Mouse (Mus musculus) MEL (cell line): ENCODE results near the gene Mtg2. TPM values are rescaled to one million over a fixed set of nuclear protein-coding genes. Genes with fewer than 3 reads are reported as not detected.

Source experiments
- DNase-seq: peaks from one replicate; pipeline ENCODE4 v3.0.0; 2011; ENCODE audit warnings: low read depth, low spot score
- H3K27ac ChIP-seq: 2 replicates; pipeline ENCODE4 v1.5.1; 2012; ENCODE audit warnings: low read depth, mild to moderate bottlenecking, control low read depth, low read length, moderate library complexity; ENCODE audit not compliant: control insufficient read depth
- H3K27me3 ChIP-seq, 2 experiments: fragments of 150-350 bp in 1 of 2; sonication (generic) in 1 of 2; 2 replicates each; pipeline ENCODE4 v1.6.1; 2012; ENCODE audit warnings: low read length in 2 of 2, mild to moderate bottlenecking in 2 of 2, improper control_type of control experiment in 1 of 2, moderate library complexity in 1 of 2; ENCODE audit not compliant: insufficient read depth in 2 of 2, control insufficient read depth in 1 of 2
- H3K36me3 ChIP-seq, 2 experiments: 2 replicates each; pipeline ENCODE4 v1.6.1; 2012 to 2014; ENCODE audit warnings: low read length in 2 of 2, improper control_type of control experiment in 1 of 2, inconsistent platforms in 1 of 2, mild to moderate bottlenecking in 1 of 2; ENCODE audit not compliant: insufficient read depth in 2 of 2, control insufficient read depth in 1 of 2
- H3K4me1 ChIP-seq, 2 experiments: fragments of 150-350 bp in 1 of 2; sonication (generic) in 1 of 2; 2 replicates each; pipeline ENCODE4 v1.6.1; 2012; ENCODE audit warnings: low read length in 2 of 2, improper control_type of control experiment in 1 of 2, mild to moderate bottlenecking in 1 of 2; ENCODE audit not compliant: insufficient read depth in 2 of 2, control insufficient read depth in 1 of 2
- H3K4me3 ChIP-seq, 2 experiments: fragments of 150-350 bp in 1 of 2; sonication (generic) in 1 of 2; 2 replicates each; pipeline ENCODE4 v1.5.1; 2012; ENCODE audit warnings: low read depth in 2 of 2, low read length in 2 of 2, mild to moderate bottlenecking in 2 of 2, moderate library complexity in 2 of 2, control low read depth in 1 of 2, improper control_type of control experiment in 1 of 2; ENCODE audit not compliant: control insufficient read depth in 1 of 2, insufficient read depth in 1 of 2
- H3K79me2 ChIP-seq: 2 replicates; pipeline ENCODE4 v1.6.1; 2012; ENCODE audit warnings: mild to moderate bottlenecking, low read length, moderate library complexity; ENCODE audit not compliant: control insufficient read depth, poor library complexity, insufficient read depth
- H3K9ac ChIP-seq: 2 replicates; pipeline ENCODE4 v1.6.1; 2012; ENCODE audit warnings: low read depth, mild to moderate bottlenecking, control low read depth, low read length, moderate library complexity; ENCODE audit not compliant: control insufficient read depth, poor library complexity, severe bottlenecking
- H3K9me3 ChIP-seq: fragments of 150-350 bp; sonication (generic); replicated peaks from 2 replicates; pipeline ENCODE4 v1.6.1; 2012; ENCODE audit warnings: mild to moderate bottlenecking, low read length, improper control_type of control experiment, moderate library complexity; ENCODE audit not compliant: insufficient read depth
- CHD1 ChIP-seq: IDR thresholded peaks from 2 replicates; pipeline ENCODE4 v1.6.1; 2012; ENCODE audit warnings: low read depth, mild to moderate bottlenecking, inconsistent platforms, low read length, improper control_type of control experiment
- CHD2 ChIP-seq: IDR thresholded peaks from 2 replicates; pipeline ENCODE4 v1.6.1; 2011; ENCODE audit warnings: low read length, improper control_type of control experiment
- CTCF ChIP-seq, 3 experiments: IDR thresholded peaks in 2 of 3; conservative IDR thresholded peaks in 1 of 3; 2 replicates each; pipeline ENCODE4 v1.5.1; 2011 to 2012; ENCODE audit warnings: low read length in 3 of 3, low read depth in 2 of 3, mild to moderate bottlenecking in 2 of 3, improper control_type of control experiment in 1 of 3, inconsistent platforms in 1 of 3, mixed read lengths in 1 of 3, moderate library complexity in 1 of 3; ENCODE audit not compliant: control insufficient read depth in 1 of 3, insufficient read depth in 1 of 3, poor library complexity in 1 of 3, severe bottlenecking in 1 of 3
- E2F4 ChIP-seq: IDR thresholded peaks from 2 replicates; pipeline ENCODE4 v1.6.1; 2011; ENCODE audit warnings: low read depth, low read length, improper control_type of control experiment, borderline replicate concordance
- ELF1 ChIP-seq: IDR thresholded peaks from 2 replicates; pipeline ENCODE4 v1.6.1; 2014; ENCODE audit warnings: low read depth, mild to moderate bottlenecking, inconsistent platforms, low read length, improper control_type of control experiment, moderate library complexity
- EP300 ChIP-seq, 2 experiments: IDR thresholded peaks; 2 replicates each; pipeline ENCODE4 v1.6.1; 2011; ENCODE audit warnings: improper control_type of control experiment in 2 of 2, low read length in 2 of 2, low read depth in 1 of 2, mild to moderate bottlenecking in 1 of 2
- GATA1 ChIP-seq: IDR thresholded peaks from 2 replicates; pipeline ENCODE4 v1.6.1; 2011; ENCODE audit warnings: low read depth, low read length, improper control_type of control experiment
- JUND ChIP-seq: IDR thresholded peaks from 2 replicates; pipeline ENCODE4 v1.6.1; 2011; ENCODE audit warnings: low read depth, mild to moderate bottlenecking, improper control_type of control experiment, low read length
- MAZ ChIP-seq: IDR thresholded peaks from 2 replicates; pipeline ENCODE4 v1.6.1; 2012; ENCODE audit warnings: low read depth, mild to moderate bottlenecking, inconsistent platforms, low read length, improper control_type of control experiment
- MEF2A ChIP-seq: IDR thresholded peaks from 2 replicates; pipeline ENCODE4 v1.6.1; 2014; ENCODE audit warnings: low read depth, mild to moderate bottlenecking, inconsistent platforms, low read length, improper control_type of control experiment; ENCODE audit not compliant: poor library complexity, insufficient replicate concordance, severe bottlenecking; ENCODE audit errors: extremely low read depth
- NRF1 ChIP-seq: IDR thresholded peaks from 2 replicates; pipeline ENCODE4 v1.6.1; 2014; ENCODE audit warnings: low read depth, mild to moderate bottlenecking, inconsistent platforms, low read length, improper control_type of control experiment, moderate library complexity; ENCODE audit not compliant: poor library complexity, insufficient read depth, severe bottlenecking
- POLR2A ChIP-seq, 2 experiments: IDR thresholded peaks; 2 replicates each; pipeline ENCODE4 v1.6.1; 2011 to 2012; ENCODE audit warnings: low read length in 2 of 2, mild to moderate bottlenecking in 2 of 2, control low read depth in 1 of 2, improper control_type of control experiment in 1 of 2, low read depth in 1 of 2, moderate library complexity in 1 of 2; ENCODE audit not compliant: control insufficient read depth in 1 of 2, insufficient read depth in 1 of 2, poor library complexity in 1 of 2
- POLR2AphosphoS2 ChIP-seq: IDR thresholded peaks from 2 replicates; pipeline ENCODE4 v1.6.1; 2011; ENCODE audit warnings: low read length, improper control_type of control experiment
- POLR2AphosphoS5 ChIP-seq: IDR thresholded peaks from 2 replicates; pipeline ENCODE4 v1.6.1; 2012; ENCODE audit warnings: low read depth, borderline replicate concordance, mild to moderate bottlenecking, inconsistent platforms, low read length, moderate library complexity, mixed read lengths
- RAD21 ChIP-seq: IDR thresholded peaks from 2 replicates; pipeline ENCODE4 v1.6.1; 2011; ENCODE audit warnings: mild to moderate bottlenecking, low read depth, low read length, improper control_type of control experiment
- RCOR1 ChIP-seq: IDR thresholded peaks from 2 replicates; pipeline ENCODE4 v1.6.1; 2012; ENCODE audit warnings: low read depth, mild to moderate bottlenecking, inconsistent platforms, low read length, improper control_type of control experiment
- SMC3 ChIP-seq: IDR thresholded peaks from 2 replicates; pipeline ENCODE4 v1.6.1; 2011; ENCODE audit warnings: low read depth, low read length, improper control_type of control experiment
- TAL1 ChIP-seq: IDR thresholded peaks from 2 replicates; pipeline ENCODE4 v1.6.1; 2012; ENCODE audit warnings: mild to moderate bottlenecking, inconsistent platforms, low read length, moderate library complexity, mixed read lengths
- USF1 ChIP-seq: IDR thresholded peaks from 2 replicates; pipeline ENCODE4 v1.6.1; 2014; ENCODE audit warnings: low read depth, mild to moderate bottlenecking, inconsistent platforms, low read length, improper control_type of control experiment, moderate library complexity
- ZC3H11A ChIP-seq: IDR thresholded peaks from 2 replicates; pipeline ENCODE4 v1.6.1; 2012; ENCODE audit warnings: low read depth, mild to moderate bottlenecking, inconsistent platforms, low read length, improper control_type of control experiment
- polyA plus RNA-seq, 2 experiments: library from polyadenylated mRNA; stranded (reverse) in 1 of 2; unstranded in 1 of 2; fragments of >175 nt in 1 of 2; fragments of >200 nt in 1 of 2; gene quantifications; 2 replicates each; pipeline versions ENCODE4 v1.2.1 to v1.2.4; 2012; ENCODE audit warnings: low replicate concordance in 2 of 2, low read depth in 1 of 2; ENCODE audit not compliant: insufficient read length in 2 of 2, insufficient read depth in 1 of 2, missing spikeins in 1 of 2
- total RNA-seq: library from RNA; depleted of rRNA; stranded (reverse); fragments of 300-350 nt; gene quantifications from 2 replicates; pipeline ENCODE4 v1.2.3, GENCODE M21; 2012

Gene Mtg2
- total and polyA plus RNA-seq, 3 experiments, result 30.9 to 35.2 TPM; not detected in 1

DNA sequence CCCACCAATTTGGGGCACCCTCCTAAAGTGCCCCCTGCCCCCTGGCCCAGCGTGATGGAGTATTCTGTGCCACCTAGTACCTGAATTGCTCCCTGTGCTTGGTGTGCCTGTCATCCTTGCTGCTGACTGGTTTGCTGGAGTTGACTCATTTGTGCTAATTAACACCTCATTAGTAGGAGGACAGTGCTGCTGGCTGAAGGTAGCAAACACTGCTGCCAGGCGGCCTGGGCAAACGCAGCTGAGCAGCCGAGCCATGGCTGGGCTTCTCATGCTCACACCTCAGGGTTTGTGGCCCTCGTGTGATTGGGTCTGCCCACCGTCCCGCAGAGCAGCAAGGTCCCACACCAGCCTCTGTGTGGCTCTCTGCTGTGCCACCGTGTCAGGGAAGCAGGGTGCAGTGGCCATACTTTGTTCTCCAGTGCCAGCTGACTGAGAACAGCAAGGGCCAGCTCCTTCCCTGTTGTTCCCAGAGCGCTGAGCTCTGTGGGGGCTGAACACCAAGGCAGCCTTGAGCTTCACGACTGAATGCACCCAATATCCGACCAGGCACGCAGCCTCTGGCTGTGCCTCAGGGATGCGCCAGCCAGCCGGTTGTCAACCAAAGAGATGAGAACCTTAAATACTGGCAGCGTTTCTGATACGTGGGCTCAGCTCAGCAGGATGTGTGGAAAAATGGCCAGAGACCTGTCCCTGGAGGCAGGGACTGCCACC is 15.7 kb downstream of the Mtg2 start:
- H3K79me2 ChIP-seq, result no peaks in the 10 kb centered on the region
- H3K36me3 ChIP-seq, result no peaks in the 10 kb centered on the region
- TF ChIP-seq POLR2A (IDR thresholded peaks at IDR 0.05; ENCODE audit: control insufficient read depth in 1 of 2, insufficient read depth in 1 of 2, low read depth in 1 of 2, low read length in 2 of 2, poor library complexity in 1 of 2), result no peak
- no peaks in the 10 kb centered on the region for H3K9me3 ChIP-seq
- no peaks in the 10 kb centered on the region for H3K27me3 ChIP-seq
- H3K4me3 ChIP-seq, result no peak overlapping the region
- no peaks in the 10 kb centered on the region for H3K4me1 ChIP-seq
- H3K27ac ChIP-seq, result no peak overlapping the region
- DNase-seq, result no peak
- H3K9ac ChIP-seq, result no peak overlapping the region

DNA sequence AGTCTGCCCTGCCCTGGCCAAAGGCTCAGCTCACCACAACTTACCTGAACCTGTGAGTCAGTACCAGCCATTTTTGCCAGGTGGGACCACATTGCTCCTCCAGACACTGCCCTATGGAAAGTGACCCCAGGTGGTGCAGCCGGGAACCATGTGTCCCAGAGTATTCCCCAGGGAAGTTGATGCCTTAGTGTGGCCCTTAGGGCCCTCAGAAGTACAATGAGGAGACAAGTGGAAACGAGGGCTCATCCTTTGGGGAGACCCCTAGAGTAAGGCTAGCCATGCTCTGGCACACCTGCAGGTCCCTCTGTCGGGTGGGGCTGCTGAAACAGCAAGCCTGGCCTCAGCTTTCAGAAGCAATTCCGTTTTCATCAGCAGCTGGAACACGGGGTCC is 16.2 kb downstream of the Mtg2 start:
- no peaks in the 10 kb centered on the region for H3K79me2 ChIP-seq
- H3K9me3 ChIP-seq, result no peaks in the 10 kb centered on the region
- TF ChIP-seq GATA1 (no peak), POLR2A (IDR thresholded peaks at IDR 0.05; ENCODE audit: control insufficient read depth in 1 of 2, insufficient read depth in 1 of 2, low read depth in 1 of 2, low read length in 2 of 2, poor library complexity in 1 of 2) (no peak), CHD1 (no peak)
- no peaks in the 10 kb centered on the region for H3K4me1 ChIP-seq
- H3K4me3 ChIP-seq, result no peak overlapping the region
- no peak for DNase-seq
- no peak overlapping the region for H3K27ac ChIP-seq
- H3K36me3 ChIP-seq, result no peaks in the 10 kb centered on the region
- H3K9ac ChIP-seq, result no peak overlapping the region
- no peaks in the 10 kb centered on the region for H3K27me3 ChIP-seq

DNA sequence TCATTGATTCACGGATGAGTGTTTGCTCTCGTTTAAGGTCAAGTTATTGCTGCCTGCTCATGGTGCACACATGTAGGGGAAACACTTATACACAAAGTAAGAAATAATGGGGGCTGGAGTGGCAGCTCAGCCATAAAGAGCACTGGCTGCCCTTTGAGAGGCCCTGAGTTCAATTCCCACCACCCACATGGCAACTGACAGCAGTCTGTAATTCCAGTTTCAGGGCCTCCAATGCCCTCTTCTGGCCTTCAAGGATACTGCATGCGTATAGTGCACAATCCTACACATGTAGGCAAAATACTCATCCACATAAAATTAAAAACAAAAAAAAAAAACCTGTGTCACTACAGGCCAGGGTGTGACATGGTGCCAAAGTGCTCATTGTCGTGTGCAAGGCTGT is 17.1 kb downstream of the Mtg2 start:
- Histone ChIP-seq H3K79me2 (no peaks in the 10 kb centered on the region), H3K9ac (no peak overlapping the region), H3K36me3 (no peaks in the 10 kb centered on the region), H3K27me3 (no peaks in the 10 kb centered on the region), H3K4me3 (no peak overlapping the region), H3K4me1 (no peaks in the 10 kb centered on the region), H3K27ac (no peak overlapping the region), H3K9me3 (no peaks in the 10 kb centered on the region)
- peak; percentile 42 for DNase-seq
- TF ChIP-seq ZC3H11A (0 out of 2 replicates have a peak, but pooled peaks have one; percentile 16), SMC3 (peak; percentile 43), MEF2A (no peak), RAD21 (peak; percentile 45), CTCF (IDR thresholded peaks at IDR 0.05 in 2 of 3, conservative IDR thresholded peaks at IDR 0.05 in 1 of 3; ENCODE audit: control insufficient read depth in 1 of 3, insufficient read depth in 1 of 3, low read depth in 2 of 3, low read length in 3 of 3, poor library complexity in 1 of 3, severe bottlenecking in 1 of 3) (peak; percentile 38 to 52 (median 51))

DNA sequence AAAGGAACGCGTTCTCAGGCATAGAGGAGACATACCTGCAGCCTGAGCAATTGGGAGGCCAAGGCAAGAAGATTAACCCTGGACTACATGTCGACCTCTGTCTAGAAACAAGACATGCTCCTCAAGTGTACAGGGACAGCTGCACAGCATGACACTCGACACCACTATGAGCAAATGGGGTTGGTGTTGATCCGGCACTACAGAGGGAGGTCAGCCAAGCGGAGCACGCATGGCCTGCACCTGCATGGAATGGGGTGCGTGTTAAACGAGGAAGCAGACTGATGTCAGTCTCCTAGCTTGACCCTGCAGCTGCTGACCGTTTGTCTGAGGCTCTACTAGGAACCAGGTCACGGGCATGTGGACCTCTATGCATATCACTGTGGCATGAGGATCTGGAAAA is 19.9 kb downstream of the Mtg2 start:
- Histone ChIP-seq H3K27me3 (no peaks in the 10 kb centered on the region), H3K27ac (no peak overlapping the region), H3K9ac (no peak overlapping the region), H3K4me1 (no peaks in the 10 kb centered on the region), H3K79me2 (no peaks in the 10 kb centered on the region), H3K36me3 (no peaks in the 10 kb centered on the region), H3K4me3 (no peak overlapping the region), H3K9me3 (no peaks in the 10 kb centered on the region)
- TF ChIP-seq GATA1 (no peak), EP300 (IDR thresholded peaks at IDR 0.05; ENCODE audit: low read depth in 1 of 2, low read length in 2 of 2) (no peak), POLR2AphosphoS2 (no peak), USF1 (no peak), TAL1 (no peak), NRF1 (no peak), SMC3 (no peak), ELF1 (no peak), RCOR1 (no peak), CHD2 (no peak), POLR2AphosphoS5 (no peak), E2F4 (no peak), JUND (no peak), MAZ (no peak)
- DNase-seq, result no peak
